Mouse (Mus musculus) hindbrain, embryonic 14.5 days (tissue): ENCODE measurements around the gene Actn1. TPM values are rescaled to one million over a fixed set of nuclear protein-coding genes. Genes with fewer than 3 reads are reported as not detected.

Source experiments
- ATAC-seq: fragments of 200-750 bp; cut with Nextera tagmentation; 2 replicates; pipeline ENCODE4 v1.8.0; 2017; ENCODE audit warnings: moderate number of reproducible peaks, mild to moderate bottlenecking, moderate TSS enrichment, moderate library complexity; ENCODE audit not compliant: low FRiP score
- DNase-seq: peaks from one replicate; pipeline ENCODE4 v3.0.0-alpha.2; 2015; ENCODE audit warnings: low spot score
- H3K27ac ChIP-seq: fragments of 300-500 bp; sonication (generic); 2 replicates; pipeline ENCODE4 v1.5.1; 2014; ENCODE audit warnings: mild to moderate bottlenecking, moderate library complexity
- H3K27me3 ChIP-seq: fragments of 300-500 bp; sonication (generic); 2 replicates; pipeline ENCODE4 v1.6.1; 2014; ENCODE audit warnings: mild to moderate bottlenecking, low read length, mixed read lengths; ENCODE audit not compliant: control insufficient read depth, insufficient read depth
- H3K36me3 ChIP-seq: fragments of 300-500 bp; sonication (generic); replicated peaks from 2 replicates; pipeline ENCODE4 v1.6.1; 2014; ENCODE audit not compliant: control insufficient read depth, insufficient read depth
- H3K4me1 ChIP-seq: fragments of 300-500 bp; sonication (generic); replicated peaks from 2 replicates; pipeline ENCODE4 v1.6.1; 2014; ENCODE audit warnings: antibody characterized with exemption, low read length, mixed read lengths; ENCODE audit not compliant: control insufficient read depth, insufficient read depth
- H3K4me2 ChIP-seq: fragments of 300-500 bp; sonication (generic); replicated peaks from 2 replicates; pipeline ENCODE4 v1.6.1; 2014; ENCODE audit warnings: mild to moderate bottlenecking, moderate library complexity
- H3K4me3 ChIP-seq: fragments of 300-500 bp; sonication (generic); replicated peaks from 2 replicates; pipeline ENCODE4 v1.5.1; 2014; ENCODE audit warnings: mild to moderate bottlenecking, low read length
- H3K9ac ChIP-seq: fragments of 300-500 bp; sonication (generic); 2 replicates; pipeline ENCODE4 v1.6.1; 2014
- H3K9me3 ChIP-seq: fragments of 300-500 bp; sonication (generic); 2 replicates; pipeline ENCODE4 v1.6.1; 2016; ENCODE audit warnings: low read length; ENCODE audit not compliant: control insufficient read depth
- WGBS: fragments of 180-500 bp; shearing (Covaris S2); extraction: QIAGEN DNeasy Blood & Tissue Kit; methylation state at CpG from one replicate; pipeline ENCODE4 v1.1.7; 2014; 5-methylcytosine and 5-hydroxymethylcytosine counted together
- polyA plus RNA-seq: library from polyadenylated mRNA; unstranded; fragments of >200 nt; fragmentation: Nextera tagmentation; extraction: Ambion mirVana; gene quantifications from 2 replicates; pipeline ENCODE4 v1.2.1, GENCODE M21; 2014

Actn1 gene
- 9.9 and 10.0 TPM in 2 replicates for polyA plus RNA-seq

DNA sequence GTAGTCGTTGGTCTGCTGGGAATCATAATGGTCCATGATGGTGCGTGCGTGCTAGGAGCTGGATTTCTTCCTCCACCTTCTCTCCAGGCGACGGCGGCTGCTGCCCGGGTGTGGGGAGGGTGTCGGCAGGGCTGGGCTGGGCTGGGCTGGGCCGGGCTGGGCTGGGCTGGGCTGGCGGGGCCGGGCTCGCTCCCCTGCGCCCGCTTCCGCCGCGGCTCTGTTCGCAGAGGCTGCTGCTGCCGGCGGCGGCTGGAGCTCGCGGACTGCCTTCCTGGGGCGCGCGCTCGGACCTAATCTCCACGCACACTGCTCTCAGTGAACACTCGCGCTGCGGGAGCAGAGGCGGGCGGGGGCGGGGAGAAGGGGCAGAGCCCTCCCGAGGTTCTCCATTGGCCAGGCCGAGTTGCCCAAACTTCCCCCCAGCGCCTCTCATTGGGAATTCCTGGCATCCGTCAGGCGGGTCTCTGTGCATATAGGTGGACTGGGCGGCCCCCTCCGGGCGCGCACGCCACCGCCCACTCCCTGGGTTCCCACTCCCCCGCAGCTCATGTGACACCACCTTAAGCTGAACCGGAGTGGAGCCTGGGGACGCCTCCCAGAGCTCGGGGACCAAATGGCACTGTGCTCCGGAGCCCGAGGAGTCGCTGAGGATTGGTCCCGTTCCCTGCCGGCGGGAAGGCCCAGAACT is at the start of gene Actn1:
Gene Actn1 (minus strand): TSS at position 316 of the 688 bp plus-strand sequence.
- Histone ChIP-seq H3K4me1 (peaks cover 10% of the 10 kb centered on the region), H3K4me3 (peak within 1 kb of the TSS; percentile 76), H3K36me3 (no peaks in the 10 kb centered on the region), H3K9ac (peak within 1 kb of the TSS; percentile 82), H3K9me3 (no peaks in the 10 kb centered on the region), H3K27me3 (no peaks in the 10 kb centered on the region), H3K4me2 (peak within 1 kb of the TSS; percentile 78), H3K27ac (peak within 1 kb of the TSS; percentile 81)
- 1% methylated on average over 55 of the region's 55 CpGs for WGBS
- ATAC-seq: peak; percentile 93
- peak; percentile 81 for DNase-seq

DNA sequence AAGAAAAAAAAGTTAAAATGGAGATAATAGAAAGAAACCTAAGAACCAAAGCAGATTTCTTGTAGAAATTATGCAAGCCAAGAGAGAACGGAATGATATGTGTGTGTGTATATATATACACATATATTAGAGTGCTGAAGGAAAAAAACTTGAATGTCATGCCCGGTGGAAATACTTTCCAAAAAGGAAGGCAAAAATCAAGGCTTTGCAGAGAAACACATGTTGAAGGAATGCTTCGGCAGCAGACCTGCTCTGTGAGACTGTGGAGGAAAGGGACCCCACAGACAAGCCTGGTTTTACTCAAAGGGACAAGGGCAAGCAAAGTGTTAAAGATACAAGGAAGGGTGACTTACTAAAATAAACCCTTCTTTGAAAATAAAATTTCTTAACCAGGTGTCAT is 47.4 kb upstream of the Actn1 start:
- Histone ChIP-seq H3K4me1 (no peaks in the 10 kb centered on the region), H3K9me3 (no peaks in the 10 kb centered on the region), H3K27me3 (no peaks in the 10 kb centered on the region), H3K9ac (no peak overlapping the region), H3K4me2 (no peak overlapping the region), H3K36me3 (no peaks in the 10 kb centered on the region), H3K27ac (no peak overlapping the region), H3K4me3 (no peak overlapping the region)
- 87% methylated on average over 3 of the region's 3 CpGs for WGBS
- no peak for DNase-seq
- ATAC-seq: no peak

DNA sequence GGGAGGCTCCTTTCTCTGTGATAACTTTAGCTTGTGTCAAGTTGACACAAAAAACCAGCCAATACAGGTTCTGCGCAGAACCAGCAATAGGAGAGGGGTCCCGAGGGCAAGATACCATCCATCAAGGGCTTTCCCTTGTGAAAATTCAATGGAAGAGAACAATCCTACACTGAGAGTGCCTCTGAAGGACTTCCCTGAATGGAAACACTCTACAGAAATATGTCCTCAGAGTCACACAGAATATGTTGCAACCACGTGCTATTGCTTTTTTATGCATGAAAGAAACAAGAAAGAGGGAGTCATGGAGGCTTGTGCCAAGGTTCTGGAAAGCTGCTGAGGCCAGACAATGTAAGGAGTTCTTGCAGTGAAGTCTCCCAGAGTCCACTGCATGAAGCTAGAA is 44.3 kb upstream of the Actn1 start:
- ATAC-seq (no peak), DNase-seq (no peak)
- H3K4me2 ChIP-seq: no peak overlapping the region
- no peaks in the 10 kb centered on the region for H3K9me3 ChIP-seq
- H3K4me3 ChIP-seq: no peak overlapping the region
- no peak overlapping the region for H3K9ac ChIP-seq
- H3K36me3 ChIP-seq: no peaks in the 10 kb centered on the region
- no peaks in the 10 kb centered on the region for H3K4me1 ChIP-seq
- H3K27ac ChIP-seq: no peak overlapping the region
- WGBS: 84% methylated on average over 3 of the region's 3 CpGs
- H3K27me3 ChIP-seq: no peaks in the 10 kb centered on the region

DNA sequence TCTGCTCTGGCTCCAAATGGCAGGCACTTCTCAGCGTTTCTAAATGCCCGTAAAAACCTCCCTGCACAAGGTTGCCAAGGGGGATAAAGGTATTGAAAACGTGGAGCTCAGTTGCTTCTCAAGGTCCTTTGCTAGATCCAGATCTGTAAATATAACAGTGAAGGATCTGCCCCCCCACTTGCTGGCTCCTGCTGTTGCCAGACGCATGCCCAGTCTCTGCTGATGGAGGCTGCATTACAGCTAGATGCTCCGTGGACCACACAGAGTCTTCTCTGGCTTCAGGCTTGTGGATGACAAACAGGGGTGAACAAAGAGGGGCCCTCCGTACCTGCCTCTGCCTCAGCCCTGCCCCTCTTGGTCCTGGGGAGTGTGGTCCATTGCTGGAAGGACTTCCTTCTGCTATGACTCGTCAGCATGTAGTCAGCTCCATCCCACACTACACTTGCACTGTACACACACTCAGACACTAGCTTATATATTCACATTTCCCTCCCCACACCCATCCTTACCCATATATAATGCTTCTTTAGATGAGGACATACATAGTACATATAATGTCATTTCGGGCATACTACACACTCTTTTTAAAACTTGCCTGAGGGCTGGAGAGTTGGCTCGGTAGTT is 40.8 kb upstream of the Actn1 start:
- ATAC-seq (no peak), DNase-seq (no peak)
- no peaks in the 10 kb centered on the region for H3K36me3 ChIP-seq
- WGBS: 81% methylated on average over 9 of the region's 9 CpGs
- no peaks in the 10 kb centered on the region for H3K4me1 ChIP-seq
- H3K4me2 ChIP-seq: no peak overlapping the region
- no peaks in the 10 kb centered on the region for H3K9me3 ChIP-seq
- no peak overlapping the region for H3K9ac ChIP-seq
- no peak overlapping the region for H3K4me3 ChIP-seq
- no peaks in the 10 kb centered on the region for H3K27me3 ChIP-seq
- no peak overlapping the region for H3K27ac ChIP-seq

DNA sequence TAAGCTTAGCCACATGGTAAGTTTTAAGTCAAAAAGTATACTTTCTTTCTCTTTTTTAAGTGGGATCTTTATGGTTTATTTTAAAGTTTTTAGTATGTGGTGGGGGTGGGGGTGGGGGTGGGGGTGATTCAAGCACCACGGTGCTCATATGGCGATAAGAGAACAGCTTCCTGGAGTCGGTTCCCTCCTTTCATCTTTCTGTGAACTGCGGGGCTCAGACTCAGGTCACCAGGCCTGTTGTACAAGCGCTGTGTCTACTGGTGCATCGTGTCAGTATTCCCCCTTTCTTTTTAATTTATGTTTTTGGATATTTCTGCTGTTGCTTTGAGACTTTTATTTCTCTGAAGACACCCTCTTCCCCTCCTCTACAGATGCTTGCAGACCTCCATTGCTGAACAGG is 38.5 kb upstream of the Actn1 start:
- DNase-seq (no peak), ATAC-seq (no peak)
- Histone ChIP-seq H3K9me3 (no peaks in the 10 kb centered on the region), H3K27ac (no peak overlapping the region), H3K4me3 (no peak overlapping the region), H3K9ac (no peak overlapping the region), H3K27me3 (no peaks in the 10 kb centered on the region), H3K4me2 (no peak overlapping the region), H3K36me3 (no peaks in the 10 kb centered on the region), H3K4me1 (no peaks in the 10 kb centered on the region)
- 90% methylated on average over 6 of the region's 6 CpGs for WGBS

GRCm38 (mm10) chr12:80291895-80292435 is 31.8 kb upstream of the Actn1 start:
- H3K27me3 ChIP-seq: no peaks in the 10 kb centered on the region
- 84% methylated on average over 3 of the region's 3 CpGs for WGBS
- H3K36me3 ChIP-seq: no peaks in the 10 kb centered on the region
- H3K9ac ChIP-seq: no peak overlapping the region
- ATAC-seq (no peak), DNase-seq (no peak)
- H3K27ac ChIP-seq: no peak overlapping the region
- no peaks in the 10 kb centered on the region for H3K4me1 ChIP-seq
- H3K4me2 ChIP-seq: no peak overlapping the region
- H3K9me3 ChIP-seq: no peaks in the 10 kb centered on the region
- no peak overlapping the region for H3K4me3 ChIP-seq

DNA sequence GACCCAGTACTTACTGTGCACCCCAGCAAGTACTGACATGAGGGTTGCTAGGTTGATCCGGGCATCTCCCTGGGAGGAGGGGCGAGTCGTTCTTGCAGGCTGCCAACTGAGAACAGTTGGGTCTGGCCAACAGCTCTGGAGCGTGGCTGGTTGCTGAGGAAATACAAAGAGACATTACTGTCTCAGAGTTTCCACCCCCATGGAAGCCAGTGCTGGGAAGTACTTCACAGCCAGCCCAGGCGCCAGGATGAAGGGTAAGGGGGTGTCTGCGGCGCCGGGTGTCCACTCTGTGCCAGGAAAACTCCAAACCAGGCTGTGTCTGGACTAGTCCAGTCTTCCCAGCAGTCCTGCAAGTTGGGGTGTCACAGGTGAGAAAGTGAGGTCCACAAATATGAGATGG is 30.8 kb upstream of the Actn1 start:
- Histone ChIP-seq H3K36me3 (no peaks in the 10 kb centered on the region), H3K9ac (no peak overlapping the region), H3K4me1 (no peaks in the 10 kb centered on the region), H3K27ac (no peak overlapping the region), H3K4me3 (no peak overlapping the region), H3K9me3 (no peaks in the 10 kb centered on the region), H3K27me3 (no peaks in the 10 kb centered on the region), H3K4me2 (no peak overlapping the region)
- DNase-seq: no peak
- WGBS: 79% methylated on average over 8 of the region's 8 CpGs
- ATAC-seq: no peak

GRCm38 (mm10) chr12:80290483-80290882 is 30.3 kb upstream of the Actn1 start:
- ATAC-seq (no peak), DNase-seq (no peak)
- Histone ChIP-seq H3K27ac (no peak overlapping the region), H3K9ac (no peak overlapping the region), H3K27me3 (no peaks in the 10 kb centered on the region), H3K4me1 (no peaks in the 10 kb centered on the region), H3K9me3 (no peaks in the 10 kb centered on the region), H3K4me3 (no peak overlapping the region), H3K36me3 (no peaks in the 10 kb centered on the region), H3K4me2 (no peak overlapping the region)
- WGBS: 94% methylated on average over 4 of the region's 4 CpGs

GRCm38 (mm10) chr12:80289722-80290121 is 29.6 kb upstream of the Actn1 start:
- no peaks in the 10 kb centered on the region for H3K27me3 ChIP-seq
- H3K4me1 ChIP-seq: no peaks in the 10 kb centered on the region
- no peaks in the 10 kb centered on the region for H3K9me3 ChIP-seq
- no peak overlapping the region for H3K4me2 ChIP-seq
- 82% methylated on average over 3 of the region's 3 CpGs for WGBS
- DNase-seq (no peak), ATAC-seq (no peak)
- H3K36me3 ChIP-seq: no peaks in the 10 kb centered on the region
- H3K4me3 ChIP-seq: no peak overlapping the region
- H3K9ac ChIP-seq: no peak overlapping the region
- no peak overlapping the region for H3K27ac ChIP-seq
